Mouse (Mus musculus) hindbrain, embryonic 13.5 days (tissue): ENCODE data around the gene Snd1. TPM values are rescaled to one million over a fixed set of nuclear protein-coding genes. Genes with fewer than 3 reads are reported as not detected.

Source experiments
- ATAC-seq: fragments of 200-750 bp; cut with Nextera tagmentation; 2 replicates; pipeline ENCODE4 v1.8.0; 2017; ENCODE audit warnings: moderate TSS enrichment; ENCODE audit not compliant: low FRiP score
- H3K27ac ChIP-seq: fragments of 300-500 bp; sonication (generic); 2 replicates; pipeline ENCODE4 v1.5.1; 2015; ENCODE audit warnings: inconsistent platforms, mild to moderate bottlenecking, moderate library complexity
- H3K27me3 ChIP-seq: fragments of 300-500 bp; sonication (generic); 2 replicates; pipeline ENCODE4 v1.6.1; 2015; ENCODE audit warnings: mild to moderate bottlenecking, inconsistent platforms
- H3K36me3 ChIP-seq: fragments of 300-500 bp; sonication (generic); 2 replicates; pipeline ENCODE4 v1.6.1; 2015; ENCODE audit warnings: mild to moderate bottlenecking, inconsistent platforms
- H3K4me1 ChIP-seq: fragments of 300-500 bp; sonication (generic); replicated peaks from 2 replicates; pipeline ENCODE4 v1.6.1; 2015; ENCODE audit warnings: inconsistent platforms
- H3K4me2 ChIP-seq: fragments of 300-500 bp; sonication (generic); 2 replicates; pipeline ENCODE4 v1.6.1; 2015; ENCODE audit warnings: inconsistent platforms, mild to moderate bottlenecking, moderate library complexity
- H3K4me3 ChIP-seq: fragments of 300-500 bp; sonication (generic); 2 replicates; pipeline ENCODE4 v1.5.1; 2015; ENCODE audit warnings: mild to moderate bottlenecking, inconsistent platforms
- H3K9ac ChIP-seq: fragments of 300-500 bp; sonication (generic); 2 replicates; pipeline ENCODE4 v1.6.1; 2015; ENCODE audit warnings: mild to moderate bottlenecking, inconsistent platforms
- H3K9me3 ChIP-seq: fragments of 300-500 bp; sonication (generic); 2 replicates; pipeline ENCODE4 v1.6.1; 2016; ENCODE audit warnings: inconsistent platforms
- WGBS: fragments of 180-500 bp; shearing (Covaris S2); methylation state at CpG from one replicate; pipeline ENCODE4 v1.1.7; 2015; 5-methylcytosine and 5-hydroxymethylcytosine counted together
- polyA plus RNA-seq: library from polyadenylated mRNA; unstranded; fragments of >200 nt; fragmentation: Nextera tagmentation; extraction: Ambion mirVana; gene quantifications from 2 replicates; pipeline ENCODE4 v1.2.1, GENCODE M21; 2015

Gene Snd1
- polyA plus RNA-seq, 1 experiment from 2014 or later, result 81.2 TPM

DNA sequence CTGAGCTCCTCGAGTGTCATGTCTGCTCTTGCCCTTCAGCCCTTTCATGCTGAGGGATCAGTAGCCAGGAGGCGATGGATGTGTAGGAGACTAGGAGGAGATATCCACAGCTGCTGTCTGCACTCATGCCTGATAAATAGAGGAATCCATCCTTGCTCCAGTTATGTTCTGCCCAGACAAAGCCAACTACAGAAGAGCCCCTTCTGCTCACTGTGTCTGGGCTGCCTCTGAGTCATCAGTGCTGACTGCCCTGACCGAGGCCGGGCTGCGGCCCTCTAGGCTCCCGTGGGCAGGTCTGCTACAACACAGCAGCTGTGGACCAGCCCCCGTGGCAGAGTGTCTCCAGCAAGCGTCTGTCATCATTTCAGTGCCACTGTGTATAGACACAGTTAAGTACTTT is 387.4 kb downstream of the Snd1 start:
- H3K9me3 ChIP-seq, result no peaks in the 10 kb centered on the region
- peak overlapping the region; percentile 9; the same call in 1 of the 2 replicates for H3K9ac ChIP-seq
- 0 out of 2 replicates have a peak, but pooled peaks cover 11% of the 10 kb centered on the region for H3K27me3 ChIP-seq
- H3K4me1 ChIP-seq, result peaks cover 57% of the 10 kb centered on the region
- H3K36me3 ChIP-seq, result no peaks in the 10 kb centered on the region
- no peak overlapping the region for H3K27ac ChIP-seq
- ATAC-seq, result no peak
- H3K4me2 ChIP-seq, result no peak overlapping the region
- 58% methylated on average over 8 of the region's 8 CpGs for WGBS
- H3K4me3 ChIP-seq, result no peak overlapping the region

DNA sequence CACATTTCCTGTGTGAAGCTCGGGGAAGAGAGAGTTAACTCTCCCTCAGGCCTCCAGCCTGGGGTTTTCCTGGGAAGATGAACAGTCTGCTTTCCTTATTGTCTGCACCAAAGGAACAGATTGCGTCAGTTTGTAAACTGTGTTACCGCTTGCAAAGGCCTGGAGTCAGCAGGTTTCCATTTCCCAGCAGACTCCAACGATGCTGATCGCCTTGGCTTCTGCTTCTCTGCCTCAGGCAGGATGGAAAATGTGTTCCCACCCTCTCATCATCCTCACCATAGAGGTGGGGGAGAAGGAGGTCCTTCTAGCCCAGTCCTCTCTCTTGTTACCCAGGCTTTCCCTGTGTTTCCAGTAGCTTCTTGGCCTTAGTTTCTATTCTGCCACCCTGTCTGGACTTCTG is 389.7 kb downstream of the Snd1 start:
- 15% methylated on average over 5 of the region's 5 CpGs for WGBS
- ATAC-seq, result peak; percentile 70
- peak overlapping the region; percentile 10; the same call in 1 of the 2 replicates for H3K4me2 ChIP-seq
- H3K4me3 ChIP-seq, result no peak overlapping the region
- H3K27ac ChIP-seq, result peak overlapping the region; percentile 88
- H3K36me3 ChIP-seq, result no peaks in the 10 kb centered on the region
- H3K27me3 ChIP-seq, result 0 out of 2 replicates have a peak, but pooled peaks cover 7% of the 10 kb centered on the region
- H3K9ac ChIP-seq, result 0 out of 2 replicates have a peak overlapping the region, but pooled peaks have one; percentile 31
- peaks cover 56% of the 10 kb centered on the region for H3K4me1 ChIP-seq
- H3K9me3 ChIP-seq, result no peaks in the 10 kb centered on the region

DNA sequence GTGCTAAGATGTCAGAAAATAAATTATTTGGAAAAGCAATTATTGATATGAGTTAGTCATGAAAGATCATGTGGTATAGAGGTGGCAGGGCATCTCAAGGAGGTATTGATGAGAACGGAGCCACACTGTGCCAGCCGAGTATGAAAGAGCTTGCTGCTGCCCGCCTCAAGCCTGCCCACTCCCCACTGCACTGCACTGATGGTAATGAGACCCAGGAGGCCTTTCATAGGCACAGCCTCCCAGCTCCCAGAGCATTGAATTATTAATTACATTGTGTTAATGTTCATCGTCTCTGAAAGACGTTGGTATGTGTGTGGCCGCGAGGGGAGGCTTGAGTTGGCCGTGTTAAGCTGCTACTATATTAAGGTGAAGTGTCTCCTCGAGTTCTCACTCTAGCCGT is 390.2 kb downstream of the Snd1 start:
- H3K9ac ChIP-seq, result 0 out of 2 replicates have a peak overlapping the region, but pooled peaks have one; percentile 31
- no peak overlapping the region for H3K4me3 ChIP-seq
- 31% methylated on average over 10 of the region's 10 CpGs for WGBS
- peak overlapping the region; percentile 88 for H3K27ac ChIP-seq
- no peaks in the 10 kb centered on the region for H3K36me3 ChIP-seq
- peak overlapping the region; percentile 10; the same call in 1 of the 2 replicates for H3K4me2 ChIP-seq
- ATAC-seq, result peak; percentile 85
- H3K4me1 ChIP-seq, result peaks cover 54% of the 10 kb centered on the region
- H3K9me3 ChIP-seq, result no peaks in the 10 kb centered on the region
- H3K27me3 ChIP-seq, result 0 out of 2 replicates have a peak, but pooled peaks cover 6% of the 10 kb centered on the region

DNA sequence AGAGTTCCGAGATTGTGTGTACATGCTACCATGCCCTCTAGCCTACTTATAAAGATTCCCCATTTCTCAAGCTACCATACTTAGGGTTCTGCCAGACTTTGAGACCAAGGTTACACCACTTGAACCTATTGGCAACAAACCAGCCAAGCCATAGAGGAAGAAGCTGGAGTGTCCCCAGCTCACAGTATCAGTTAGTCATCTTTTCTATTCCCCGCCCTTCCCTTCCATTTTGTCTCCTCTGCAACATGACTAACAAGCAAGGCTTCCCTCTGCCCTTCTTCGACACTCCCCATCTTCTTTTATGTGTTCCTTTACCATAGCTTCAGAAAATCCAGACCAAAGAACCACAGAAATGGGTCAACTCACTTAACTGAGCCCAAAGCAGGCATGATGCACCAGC is 391.3 kb downstream of the Snd1 start:
- H3K4me2 ChIP-seq, result no peak overlapping the region
- no peak overlapping the region for H3K27ac ChIP-seq
- ATAC-seq, result no peak
- no peak overlapping the region for H3K9ac ChIP-seq
- peaks cover 47% of the 10 kb centered on the region for H3K4me1 ChIP-seq
- WGBS, result 95% methylated on average over 3 of the region's 3 CpGs
- no peaks in the 10 kb centered on the region for H3K9me3 ChIP-seq
- H3K36me3 ChIP-seq, result no peaks in the 10 kb centered on the region
- 0 out of 2 replicates have a peak, but pooled peaks cover 3% of the 10 kb centered on the region for H3K27me3 ChIP-seq
- H3K4me3 ChIP-seq, result no peak overlapping the region

- WGBS, result 80% methylated on average over 2 of the region's 2 CpGs
- Histone ChIP-seq H3K4me2 (no peak overlapping the region), H3K9me3 (no peaks in the 10 kb centered on the region), H3K9ac (no peak overlapping the region), H3K36me3 (no peaks in the 10 kb centered on the region), H3K4me1 (peaks cover 45% of the 10 kb centered on the region), H3K27me3 (no peaks in the 10 kb centered on the region), H3K4me3 (no peak overlapping the region), H3K27ac (peak overlapping the region; percentile 10; the same call in 1 of the 2 replicates)
- no peak for ATAC-seq
These were observed 392.7 kb downstream of the Snd1 start for GRCm38 (mm10) chr6:28867516-28868251.

- Histone ChIP-seq H3K9ac (no peak overlapping the region), H3K9me3 (no peaks in the 10 kb centered on the region), H3K4me3 (no peak overlapping the region), H3K27ac (no peak overlapping the region), H3K27me3 (no peaks in the 10 kb centered on the region), H3K4me2 (no peak overlapping the region), H3K36me3 (no peaks in the 10 kb centered on the region), H3K4me1 (peaks cover 54% of the 10 kb centered on the region)
- 80% methylated on average over 5 of the region's 5 CpGs for WGBS
- no peak for ATAC-seq
These were observed 396.9 kb downstream of the Snd1 start for GRCm38 (mm10) chr6:28871725-28872420.

GRCm38 (mm10) chr6:28872421-28872795 is 397.5 kb downstream of the Snd1 start:
- H3K4me1 ChIP-seq, result peaks cover 54% of the 10 kb centered on the region
- no peak overlapping the region for H3K27ac ChIP-seq
- no peaks in the 10 kb centered on the region for H3K36me3 ChIP-seq
- H3K27me3 ChIP-seq, result no peaks in the 10 kb centered on the region
- H3K9me3 ChIP-seq, result no peaks in the 10 kb centered on the region
- no peak overlapping the region for H3K4me2 ChIP-seq
- 83% methylated on average over 3 of the region's 3 CpGs for WGBS
- no peak overlapping the region for H3K9ac ChIP-seq
- no peak overlapping the region for H3K4me3 ChIP-seq
- no peak for ATAC-seq

GRCm38 (mm10) chr6:28874053-28874452 is 399.1 kb downstream of the Snd1 start:
- Histone ChIP-seq H3K4me2 (no peak overlapping the region), H3K9me3 (no peaks in the 10 kb centered on the region), H3K27ac (no peak overlapping the region), H3K4me1 (peaks cover 63% of the 10 kb centered on the region), H3K4me3 (no peak overlapping the region), H3K27me3 (no peaks in the 10 kb centered on the region), H3K36me3 (no peaks in the 10 kb centered on the region), H3K9ac (no peak overlapping the region)
- no peak for ATAC-seq
- 76% methylated on average over 11 of the region's 11 CpGs for WGBS

GRCm38 (mm10) chr6:28874759-28875158 is 399.8 kb downstream of the Snd1 start:
- no peak for ATAC-seq
- Histone ChIP-seq H3K9me3 (no peaks in the 10 kb centered on the region), H3K4me2 (no peak overlapping the region), H3K36me3 (no peaks in the 10 kb centered on the region), H3K27me3 (no peaks in the 10 kb centered on the region), H3K4me3 (no peak overlapping the region), H3K27ac (no peak overlapping the region), H3K9ac (no peak overlapping the region), H3K4me1 (peaks cover 68% of the 10 kb centered on the region)
- 87% methylated on average over 5 of the region's 5 CpGs for WGBS

- peaks cover 72% of the 10 kb centered on the region for H3K4me1 ChIP-seq
- H3K9ac ChIP-seq, result no peak overlapping the region
- H3K36me3 ChIP-seq, result 0 out of 2 replicates have a peak, but pooled peaks cover 2% of the 10 kb centered on the region
- H3K27me3 ChIP-seq, result no peaks in the 10 kb centered on the region
- no peak for ATAC-seq
- H3K4me2 ChIP-seq, result no peak overlapping the region
- WGBS, result 70% methylated on average over 1 of the region's 1 CpGs
- no peak overlapping the region for H3K4me3 ChIP-seq
- H3K27ac ChIP-seq, result no peak overlapping the region
- no peaks in the 10 kb centered on the region for H3K9me3 ChIP-seq
These were observed 400.4 kb downstream of the Snd1 start for GRCm38 (mm10) chr6:28875333-28875732.

GRCm38 (mm10) chr6:28876492-28876891 is 401.6 kb downstream of the Snd1 start:
- H3K9me3 ChIP-seq, result no peaks in the 10 kb centered on the region
- H3K27ac ChIP-seq, result peak overlapping the region; percentile 25
- ATAC-seq, result peak; percentile 4; the same call in 1 of the 2 replicates
- WGBS, result 38% methylated on average over 3 of the region's 3 CpGs
- H3K4me2 ChIP-seq, result no peak overlapping the region
- no peak overlapping the region for H3K4me3 ChIP-seq
- H3K27me3 ChIP-seq, result no peaks in the 10 kb centered on the region
- 0 out of 2 replicates have a peak, but pooled peaks cover 5% of the 10 kb centered on the region for H3K36me3 ChIP-seq
- H3K9ac ChIP-seq, result no peak overlapping the region
- peaks cover 80% of the 10 kb centered on the region for H3K4me1 ChIP-seq

GRCm38 (mm10) chr6:28877945-28878666 is 403.2 kb downstream of the Snd1 start:
- Histone ChIP-seq H3K27ac (peak overlapping the region; percentile 71), H3K4me2 (no peak overlapping the region), H3K36me3 (peaks cover 6% of the 10 kb centered on the region; the same call in 1 of the 2 replicates), H3K4me1 (peaks cover 80% of the 10 kb centered on the region), H3K4me3 (no peak overlapping the region), H3K9ac (no peak overlapping the region), H3K27me3 (no peaks in the 10 kb centered on the region), H3K9me3 (no peaks in the 10 kb centered on the region)
- peak; percentile 63 for ATAC-seq
- WGBS, result 21% methylated on average over 7 of the region's 7 CpGs
